Mouse (Mus musculus) thymus, adult 2 months (tissue): ENCODE results near the gene Cers5.

Experiments
- CTCF ChIP-seq: fragments of 200-500 bp; IDR thresholded peaks from 2 replicates; pipeline ENCODE4 v1.5.1; 2012; ENCODE audit warnings: mild to moderate bottlenecking, control low read depth, low read length, moderate library complexity, borderline replicate concordance; ENCODE audit not compliant: control insufficient read depth, poor library complexity, insufficient read depth; ENCODE audit errors: extremely low read depth
- POLR2A ChIP-seq: fragments of 200-500 bp; IDR thresholded peaks from 2 replicates; pipeline ENCODE4 v1.6.1; 2012; ENCODE audit warnings: mild to moderate bottlenecking, low read length, control low read depth, moderate library complexity; ENCODE audit not compliant: control insufficient read depth, poor library complexity, insufficient read depth; ENCODE audit errors: extremely low read depth

- peak; percentile 49; the same call in 1 of the 2 replicates for TF ChIP-seq POLR2A
- peak; percentile 91 for TF ChIP-seq CTCF
These were observed 47.1 kb downstream of the Cers5 start, which contains the start of gene Cox14 for GRCm38 (mm10) chr15:99725341-99726155.
